Mouse (Mus musculus) spleen, postnatal 36 days (tissue): ENCODE data around the gene Hist1h2bm.
"Not testable (repeated sequence)": the region's sequence is repeated elsewhere in the genome, so short reads cannot be mapped to it uniquely, and the experiment has no call there.

Experiments used
- DNase-seq, 2 experiments: peaks; one replicate each; pipeline ENCODE4 v3.0.0; 2022; ENCODE audit warnings: low spot score in 2 of 2, mixed read lengths in 1 of 2

Hist1h2bm gene

GRCm38 (mm10) chr13:21721757-21722372 is at the start of gene Hist1h2bm:
Hist1h2bm (plus strand) TSS chr13:21722044.
- DNase-seq, result peak; percentile 73 to 85

DNA sequence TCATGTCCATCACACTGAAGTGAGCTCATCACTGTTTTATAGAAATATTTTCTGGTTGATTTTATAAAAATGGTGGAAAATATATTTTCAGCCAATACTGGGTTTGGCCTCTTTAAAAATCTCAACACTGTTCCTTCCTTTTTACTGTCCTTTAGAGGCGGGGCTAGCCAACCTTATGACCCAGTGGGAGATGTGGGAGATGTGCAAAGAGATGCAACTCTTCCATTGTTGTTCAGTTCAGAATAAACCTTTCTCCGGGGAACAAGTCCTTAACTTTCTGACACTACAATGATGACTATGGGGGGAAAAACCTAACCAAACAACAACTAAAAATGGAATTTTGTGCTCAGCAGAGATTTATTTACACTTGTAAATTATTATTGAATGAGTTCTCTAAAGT is 44.5 kb upstream of the Hist1h2bm start, which contains the start of gene Olfr1360:
TSS of gene Olfr1360 (minus strand) at position 101 of the 400 bp plus-strand sequence.
- DNase-seq, result no peak

DNA sequence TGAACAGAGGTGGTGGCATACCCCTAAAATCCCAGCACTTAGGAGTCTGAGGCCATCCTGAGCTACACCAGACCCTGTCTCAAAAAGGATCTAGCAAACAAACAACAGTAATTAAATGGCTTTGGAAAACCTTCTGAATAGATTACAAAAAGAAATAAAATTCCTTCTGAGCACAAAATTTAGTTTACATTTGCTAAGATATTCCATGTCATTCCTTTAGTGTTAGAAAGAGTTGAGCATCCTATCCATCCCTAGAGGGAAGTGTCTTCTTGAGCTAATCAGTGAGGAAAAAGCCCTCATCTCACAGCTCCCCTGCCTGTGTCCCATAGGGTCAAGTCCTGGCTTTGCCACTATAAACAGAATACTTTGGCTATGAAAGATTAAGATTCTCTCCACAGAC is 24.0 kb upstream of the Hist1h2bm start, which contains the start of gene Olfr1359:
TSS of gene Olfr1359 (plus strand) at position 301 of the 400 bp plus-strand sequence.
- DNase-seq, result no peak

DNA sequence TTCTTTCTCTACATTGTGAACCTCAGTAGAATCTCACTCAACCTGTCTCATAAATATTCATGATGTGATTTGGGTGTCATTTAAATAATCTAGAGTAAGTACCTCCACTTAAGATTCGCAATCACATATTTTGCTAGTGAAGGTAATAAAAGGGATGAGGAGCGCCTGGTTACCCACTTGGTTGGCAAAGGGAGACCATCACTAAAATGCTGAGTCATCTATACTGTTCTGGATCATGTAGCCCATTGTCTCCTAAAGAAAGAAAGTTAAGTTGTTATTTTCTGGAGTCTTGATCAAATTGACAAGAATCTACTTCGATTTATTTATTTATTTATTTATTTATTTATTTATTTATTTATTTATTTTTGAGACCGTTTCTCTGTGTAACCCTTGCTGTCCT is 15.2 kb upstream of the Hist1h2bm start:
- no peak for DNase-seq

DNA sequence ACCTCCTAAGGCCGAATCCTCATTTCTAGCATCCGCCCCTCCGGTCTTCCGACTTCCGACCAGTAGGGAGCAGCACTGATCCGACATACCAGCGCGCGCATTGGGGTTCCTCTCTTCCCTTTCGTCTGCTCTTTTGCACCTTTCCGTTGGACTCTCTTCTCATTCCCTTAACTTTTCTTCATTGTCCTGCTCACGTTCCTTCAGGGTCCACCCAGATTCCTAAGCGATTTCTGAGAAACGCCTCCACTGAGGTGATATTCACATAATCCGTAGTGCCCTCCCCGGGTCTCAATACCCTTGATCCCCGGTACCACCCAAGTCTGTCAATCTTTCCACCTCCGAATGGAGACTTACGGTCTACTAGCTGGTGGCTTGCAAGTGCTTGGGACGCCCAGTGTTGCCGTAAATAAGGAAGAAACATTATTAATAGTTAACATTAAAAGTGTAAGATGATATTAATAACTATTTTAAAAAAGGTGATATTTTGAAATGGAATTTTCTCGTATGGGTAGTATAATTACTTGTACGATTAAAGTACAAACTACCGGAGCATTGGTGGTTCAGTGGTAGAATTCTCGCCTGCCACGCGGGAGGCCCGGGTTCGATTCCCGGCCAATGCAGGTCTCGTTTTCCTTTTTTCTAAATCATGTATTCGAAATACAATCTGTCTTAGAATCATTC is 11.7 kb upstream of the Hist1h2bm start:
- DNase-seq, result peak; percentile 81 to 88

- DNase-seq, result peak; percentile 78 to 84
Measured at GRCm38 (mm10) chr13:21710821-21711525, 10.9 kb upstream of the Hist1h2bm start.

GRCm38 (mm10) chr13:21711698-21712097 is 10.1 kb upstream of the Hist1h2bm start:
- DNase-seq, result no peak

GRCm38 (mm10) chr13:21714725-21715124 is 7.1 kb upstream of the Hist1h2bm start:
- DNase-seq, result peak; percentile 58 to 77

- DNase-seq, result no peak
Measured at GRCm38 (mm10) chr13:21715131-21715863, 6.5 kb upstream of the Hist1h2bm start.

DNA sequence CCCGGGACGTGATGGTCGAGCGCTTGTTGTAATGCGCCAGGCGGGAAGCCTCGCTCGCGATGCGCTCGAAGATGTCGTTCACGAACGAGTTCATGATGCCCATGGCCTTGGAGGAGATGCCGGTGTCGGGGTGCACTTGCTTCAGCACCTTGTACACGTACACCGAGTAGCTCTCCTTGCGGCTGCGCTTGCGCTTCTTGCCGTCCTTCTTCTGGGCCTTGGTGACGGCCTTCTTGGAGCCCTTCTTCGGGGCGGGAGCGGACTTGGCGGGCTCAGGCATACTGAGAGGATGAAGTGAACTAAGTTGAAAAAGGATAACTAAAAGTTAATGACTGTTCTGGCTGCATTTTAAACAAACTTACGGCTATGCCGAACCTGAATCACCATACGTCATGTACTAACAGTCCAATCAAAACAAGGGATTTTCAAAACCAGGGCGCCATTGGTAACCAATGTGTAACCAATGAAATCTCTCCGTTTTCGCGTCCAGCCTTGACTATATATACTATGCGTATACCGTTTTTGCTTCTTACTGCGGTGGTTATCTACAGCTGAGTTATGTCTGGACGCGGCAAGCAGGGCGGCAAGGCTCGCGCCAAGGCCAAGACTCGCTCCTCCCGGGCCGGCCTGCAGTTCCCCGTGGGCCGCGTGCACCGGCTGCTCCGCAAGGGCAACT is 5.8 kb upstream of the Hist1h2bm start, which contains the start of the genes Hist1h2bl and Hist1h2ai:
TSS of gene Hist1h2bl (minus strand) at position 280 of the 676 bp plus-strand sequence.
TSS of gene Hist1h2ai (plus strand) at position 559 of the 676 bp plus-strand sequence.
- DNase-seq, result peak; percentile 89 to 95

GRCm38 (mm10) chr13:21716540-21717391 is 5.1 kb upstream of the Hist1h2bm start:
- peak; percentile 53 to 67 for DNase-seq

DNA sequence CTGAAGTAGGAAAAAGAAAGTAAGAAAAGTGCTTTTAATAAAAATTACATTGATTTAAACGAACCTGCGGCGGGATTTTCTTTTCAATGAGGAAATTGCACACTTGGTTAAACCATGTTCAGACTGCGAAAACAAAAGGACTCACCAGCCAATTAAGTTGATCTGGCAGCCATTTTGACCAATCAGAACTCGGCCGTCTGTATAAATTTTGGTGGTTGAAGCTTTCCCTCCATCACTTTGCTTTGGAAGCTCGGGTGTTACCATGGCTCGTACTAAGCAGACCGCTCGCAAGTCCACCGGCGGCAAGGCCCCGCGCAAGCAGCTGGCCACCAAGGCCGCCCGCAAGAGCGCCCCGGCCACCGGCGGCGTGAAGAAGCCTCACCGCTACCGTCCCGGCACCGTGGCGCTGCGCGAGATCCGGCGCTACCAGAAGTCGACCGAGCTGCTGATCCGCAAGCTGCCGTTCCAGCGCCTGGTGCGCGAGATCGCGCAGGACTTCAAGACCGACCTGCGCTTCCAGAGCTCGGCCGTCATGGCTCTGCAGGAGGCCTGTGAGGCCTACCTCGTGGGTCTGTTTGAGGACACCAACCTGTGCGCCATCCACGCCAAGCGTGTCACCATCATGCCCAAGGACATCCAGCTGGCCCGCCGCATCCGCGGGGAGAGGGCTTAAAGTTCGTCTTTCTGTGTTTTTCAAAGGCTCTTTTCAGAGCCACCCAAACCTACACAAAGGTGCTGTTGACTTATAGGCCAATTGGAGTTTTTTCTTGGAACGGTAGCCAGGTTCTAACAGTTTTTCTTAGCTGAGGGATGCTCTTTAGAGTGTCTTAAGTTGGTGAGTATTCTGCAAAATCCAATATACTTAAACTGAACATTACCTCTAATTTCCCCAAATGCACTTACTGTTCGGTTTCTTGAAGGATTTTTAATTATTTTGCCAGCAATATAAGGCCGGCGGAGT is 4.2 kb upstream of the Hist1h2bm start, which contains the start of gene Hist1h3h:
TSS of gene Hist1h3h (plus strand) at position 263 of the 961 bp plus-strand sequence.
- DNase-seq, result peak; percentile 88 to 91

DNA sequence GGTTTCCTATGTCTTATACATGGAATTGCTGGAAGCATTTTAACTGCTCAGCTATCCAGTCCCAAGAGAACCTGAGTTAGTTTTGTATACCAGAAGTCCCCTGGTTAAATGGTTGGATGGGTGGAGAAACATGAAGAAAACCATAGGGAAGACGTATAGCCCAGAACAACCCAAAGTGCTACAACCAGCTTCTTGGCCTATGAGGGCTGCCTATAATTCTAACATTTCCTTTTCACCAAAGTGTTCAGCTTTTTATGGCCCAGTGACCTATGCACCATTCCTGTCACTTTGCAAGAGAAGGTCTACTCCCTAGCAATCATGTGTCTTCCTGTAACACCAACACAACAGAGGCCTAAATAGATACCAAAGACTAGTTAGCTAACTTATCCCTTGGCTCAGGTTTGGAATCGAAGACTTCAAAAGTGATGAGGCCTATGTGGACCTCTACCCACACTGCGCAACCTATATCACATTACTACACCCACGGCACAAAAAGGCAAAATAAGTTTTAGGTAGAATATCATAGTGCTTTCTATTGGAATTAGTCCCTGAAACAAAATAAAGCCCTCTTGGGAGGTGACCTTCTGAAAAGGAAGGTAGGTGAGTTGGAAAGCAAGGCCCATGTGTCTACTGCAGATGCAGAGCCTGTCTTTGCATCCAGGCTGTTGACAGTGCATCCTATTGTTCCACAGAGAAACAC is 3.3 kb upstream of the Hist1h2bm start:
- DNase-seq, result no peak

- DNase-seq, result not testable (repeated sequence)
Measured at GRCm38 (mm10) chr13:21721107-21721756, 612 bp upstream of the Hist1h2bm start.

GRCm38 (mm10) chr13:21722373-21722925 is 605 bp downstream of the Hist1h2bm start:
- DNase-seq, result no peak

DNA sequence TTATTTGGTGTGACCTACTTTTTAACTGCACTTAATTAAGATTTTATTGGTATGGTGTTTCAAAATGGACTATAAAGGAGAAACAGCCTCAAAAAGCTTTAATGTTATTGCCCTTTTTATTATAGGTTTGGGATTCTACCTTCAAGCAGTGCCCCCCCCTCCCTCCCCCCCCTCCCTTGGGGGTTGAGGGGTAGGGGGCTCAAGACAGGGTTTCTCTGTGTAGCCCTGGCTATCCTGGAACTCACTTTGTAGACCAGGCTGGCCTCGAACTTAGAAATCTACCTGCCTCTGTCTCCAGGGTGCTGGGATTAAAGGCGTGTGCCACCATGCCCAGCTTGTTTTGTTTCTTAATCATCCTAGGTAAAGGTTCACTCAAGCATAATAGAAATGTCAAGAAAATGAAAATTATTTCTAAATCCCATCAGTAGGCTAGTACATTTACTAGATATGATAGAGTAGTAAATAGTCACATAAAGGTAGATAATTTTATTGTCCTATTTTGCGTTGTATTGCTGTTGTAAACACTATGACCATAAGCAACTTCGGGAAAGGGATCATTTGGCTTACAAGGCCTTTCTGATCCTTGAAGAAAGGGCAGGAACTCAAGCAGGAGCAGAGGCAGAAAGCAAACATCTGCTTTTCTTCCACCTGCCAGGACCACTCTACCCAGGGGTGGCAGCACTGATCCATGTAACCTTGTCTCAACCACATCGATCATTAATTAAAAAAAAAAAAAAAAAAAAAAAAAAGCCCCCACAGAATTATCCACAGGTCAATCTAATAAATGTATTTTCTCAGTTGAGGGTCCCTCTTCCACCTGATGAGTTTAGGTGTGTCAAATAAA is 1.4 kb downstream of the Hist1h2bm start:
- no peak for DNase-seq
